25 mouse cellular contexts compared by ENCODE assay signal in genomic region chr13:113425907-113426306, GRCm38 (mm10).
"Had no signal": no experiment of that assay in that cellular context is flagged by ENCODE, and none has a peak within 500 bp of the region (broad histone marks: within the 10 kb centered on the region; RNA-seq: fewer than 3 reads in every experiment).

No protein-coding gene starts in this region.

- H3K36me3 ChIP-seq: heart, embryonic 13.5 days; heart, embryonic 15.5 days; hindbrain, embryonic 10.5 days; hindbrain, embryonic 12.5 days; limb, embryonic 10.5 days; limb, embryonic 12.5 days; liver, embryonic 13.5 days; liver, embryonic 15.5 days had no signal

- H3K4me3 ChIP-seq: gastrocnemius, adult 2 months; heart, adult 2 months; heart, embryonic 13.5 days; heart, embryonic 15.5 days; hindbrain, embryonic 10.5 days; hindbrain, embryonic 12.5 days; layer of hippocampus, adult 2 months; left cerebral cortex, adult 2 months; limb, embryonic 10.5 days; limb, embryonic 12.5 days; liver, embryonic 13.5 days; liver, embryonic 15.5 days had no signal

- H3K27me3 ChIP-seq: heart, embryonic 13.5 days; heart, embryonic 15.5 days; hindbrain, embryonic 12.5 days; limb, embryonic 12.5 days; liver, embryonic 13.5 days; liver, embryonic 15.5 days had no signal

- H3K9ac ChIP-seq: heart, embryonic 13.5 days; heart, embryonic 15.5 days; hindbrain, embryonic 12.5 days; hindbrain, embryonic 14.5 days; limb, embryonic 12.5 days; liver, embryonic 13.5 days; liver, embryonic 15.5 days had no signal

- DNase-seq: gastrocnemius, adult 2 months; gastrocnemius, postnatal 10 days; gastrocnemius, postnatal 25 days; heart, adult 2 months; heart, postnatal 14 days; heart, postnatal 36 days; kidney, adult 11 months; kidney, adult 2 months; kidney, postnatal 10 days; kidney, postnatal 25 days; kidney, postnatal 4 days; liver; liver, embryonic 13.5 days had no signal

- H3K4me2 ChIP-seq: heart, embryonic 11.5 days; heart, embryonic 13.5 days; heart, embryonic 15.5 days; hindbrain, embryonic 12.5 days; hindbrain, embryonic 14.5 days; limb, embryonic 12.5 days; liver, embryonic 11.5 days; liver, embryonic 13.5 days; liver, embryonic 15.5 days had no signal

- H3K4me1 ChIP-seq: heart, embryonic 15.5 days; hindbrain, embryonic 10.5 days; hindbrain, embryonic 12.5 days; limb, embryonic 10.5 days; limb, embryonic 12.5 days; liver, embryonic 15.5 days had no signal

- H3K27ac ChIP-seq: gastrocnemius, adult 2 months; heart, adult 2 months; heart, embryonic 13.5 days; heart, embryonic 15.5 days; hindbrain, embryonic 10.5 days; hindbrain, embryonic 12.5 days; hindbrain, embryonic 14.5 days; layer of hippocampus, adult 2 months; left cerebral cortex, adult 2 months; limb, embryonic 10.5 days; limb, embryonic 12.5 days; liver, embryonic 13.5 days; liver, embryonic 15.5 days had no signal

- H3K9me3 ChIP-seq: hindbrain, embryonic 10.5 days; hindbrain, embryonic 12.5 days; limb, embryonic 10.5 days; limb, embryonic 12.5 days; liver, embryonic 13.5 days; liver, embryonic 15.5 days had no signal
